Comparison of ENCODE assay signal across 30 mouse cellular contexts in the genomic region with DNA sequence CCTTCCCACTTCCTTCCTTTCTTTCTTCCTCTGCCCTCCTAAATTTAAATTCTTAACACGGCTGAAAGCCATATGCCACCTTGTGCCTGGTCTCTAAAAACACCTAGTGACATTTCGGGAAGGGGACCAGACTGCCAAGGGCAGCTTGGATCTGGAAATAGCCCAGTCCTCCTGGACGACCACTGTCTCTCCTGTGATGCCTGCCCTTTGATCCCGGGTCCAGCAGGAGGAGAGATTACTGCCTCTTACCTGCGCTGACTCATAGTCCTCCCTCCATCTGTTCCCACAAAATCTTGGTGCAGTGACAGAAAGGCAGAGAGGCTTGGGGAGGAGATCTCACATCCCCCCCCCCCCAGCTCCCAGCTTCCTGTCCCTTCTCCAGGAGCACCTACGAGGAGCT. TPM values are rescaled to one million over a fixed set of nuclear protein-coding genes. Genes with fewer than 3 reads are reported as not detected.
DNase-seq lines count a peak whose midpoint lies in the region; ATAC-seq lines count a peak whose summit lies in the region.
"Had no signal": no experiment of that assay in that cellular context is flagged by ENCODE, and none has a peak within 500 bp of the region (broad histone marks: within the 10 kb centered on the region; RNA-seq: fewer than 3 reads in every experiment).

No protein-coding gene starts in this region.

- H3K4me3 ChIP-seq in hindbrain, embryonic 13.5 days: no peak overlapping the region
- no peak overlapping the region for H3K4me3 ChIP-seq in hindbrain, embryonic 14.5 days (replicated peaks; ENCODE audit: low read length)
- H3K4me3 ChIP-seq: embryonic facial prominence, embryonic 13.5 days; forebrain, embryonic 10.5 days; hindbrain, embryonic 15.5 days; intestine, embryonic 15.5 days; limb, embryonic 13.5 days; liver, embryonic 12.5 days; midbrain, embryonic 15.5 days; neural tube, embryonic 12.5 days had no signal

- H3K27ac ChIP-seq in hindbrain, embryonic 13.5 days: 0 out of 2 replicates have a peak overlapping the region, but pooled peaks have one; percentile 2
- H3K27ac ChIP-seq in hindbrain, embryonic 14.5 days: no peak overlapping the region
- H3K27ac ChIP-seq: embryonic facial prominence, embryonic 13.5 days; forebrain, embryonic 10.5 days; hindbrain, embryonic 15.5 days; intestine, embryonic 15.5 days; limb, embryonic 13.5 days; liver, embryonic 12.5 days; macrophage; midbrain, embryonic 15.5 days; neural tube, embryonic 12.5 days had no signal

- H3K36me3 ChIP-seq in hindbrain, embryonic 13.5 days: peaks cover 3% of the 10 kb centered on the region; the same call in 1 of the 2 replicates
- no peaks in the 10 kb centered on the region for H3K36me3 ChIP-seq in hindbrain, embryonic 14.5 days (replicated peaks; ENCODE audit: control insufficient read depth, insufficient read depth)
- H3K36me3 ChIP-seq: embryonic facial prominence, embryonic 13.5 days; forebrain, embryonic 10.5 days; hindbrain, embryonic 15.5 days; intestine, embryonic 15.5 days; limb, embryonic 13.5 days; liver, embryonic 12.5 days; midbrain, embryonic 15.5 days; neural tube, embryonic 12.5 days had no signal

- 78% methylated on average over 6 of the region's 6 CpGs for WGBS in hindbrain, embryonic 13.5 days
- WGBS in hindbrain, embryonic 14.5 days: 83% methylated on average over 6 of the region's 6 CpGs

- H3K4me1 ChIP-seq in hindbrain, embryonic 13.5 days (replicated peaks): peaks cover 39% of the 10 kb centered on the region
- peaks cover 2% of the 10 kb centered on the region; the same call in 1 of the 2 replicates for H3K4me1 ChIP-seq in hindbrain, embryonic 14.5 days (replicated peaks; ENCODE audit: control insufficient read depth, insufficient read depth, low read length)
- H3K4me1 ChIP-seq: embryonic facial prominence, embryonic 13.5 days; intestine, embryonic 15.5 days; limb, embryonic 13.5 days; liver, embryonic 12.5 days had no signal

- no peak overlapping the region for H3K9ac ChIP-seq in hindbrain, embryonic 13.5 days
- H3K9ac ChIP-seq in hindbrain, embryonic 14.5 days: no peak overlapping the region
- H3K9ac ChIP-seq: embryonic facial prominence, embryonic 13.5 days; hindbrain, embryonic 15.5 days; intestine, embryonic 15.5 days; limb, embryonic 13.5 days; liver, embryonic 12.5 days; liver, postnatal 0 days; midbrain, embryonic 15.5 days; neural tube, embryonic 12.5 days had no signal

- no peak for DNase-seq in hindbrain, embryonic 14.5 days (ENCODE audit: low spot score)
- DNase-seq in cerebellum, adult 11-12 months: peak; percentile 89
- peak; percentile 89 for DNase-seq in cerebellum, adult 9-10 months
- DNase-seq in cerebellum, postnatal 36 days: peak; percentile 77 to 80
- DNase-seq in gastrocnemius, postnatal 14 days: no peak
- no peak for DNase-seq in liver
- DNase-seq: adrenal gland, adult 8-10 months; gastrocnemius, postnatal 36 days; heart, adult 18-20 months; heart, postnatal 4 days; kidney, adult 2 months; kidney, postnatal 36 days; liver, postnatal 0 days; right cerebral cortex, adult 18-20 months; spleen, adult 18-20 months; thymus, postnatal 14 days had no signal

- no peak overlapping the region for H3K4me2 ChIP-seq in hindbrain, embryonic 13.5 days
- no peak overlapping the region for H3K4me2 ChIP-seq in hindbrain, embryonic 14.5 days (replicated peaks)
- H3K4me2 ChIP-seq: embryonic facial prominence, embryonic 13.5 days; heart, embryonic 11.5 days; hindbrain, embryonic 15.5 days; intestine, embryonic 15.5 days; limb, embryonic 13.5 days; liver, embryonic 12.5 days; midbrain, embryonic 15.5 days; neural tube, embryonic 12.5 days had no signal

- intact Hi-C loops in gastrocnemius, postnatal 14 days (cut with DNase I; ENCODE audit: low total_unique reads): no loop called here

- no peaks in the 10 kb centered on the region for H3K9me3 ChIP-seq in hindbrain, embryonic 13.5 days
- H3K9me3 ChIP-seq in hindbrain, embryonic 14.5 days (ENCODE audit: control insufficient read depth, low read length): no peaks in the 10 kb centered on the region
- H3K9me3 ChIP-seq: embryonic facial prominence, embryonic 13.5 days; forebrain, embryonic 10.5 days; hindbrain, embryonic 15.5 days; intestine, embryonic 15.5 days; limb, embryonic 13.5 days; midbrain, embryonic 15.5 days; neural tube, embryonic 12.5 days had no signal

- no peaks in the 10 kb centered on the region for H3K27me3 ChIP-seq in hindbrain, embryonic 13.5 days
- H3K27me3 ChIP-seq in hindbrain, embryonic 14.5 days (ENCODE audit: control insufficient read depth, insufficient read depth, low read length): no peaks in the 10 kb centered on the region
- H3K27me3 ChIP-seq: embryonic facial prominence, embryonic 13.5 days; hindbrain, embryonic 15.5 days; intestine, embryonic 15.5 days; limb, embryonic 13.5 days; liver, embryonic 12.5 days; midbrain, embryonic 15.5 days; neural tube, embryonic 12.5 days had no signal

- no peak for ATAC-seq in hindbrain, embryonic 13.5 days (ENCODE audit: low FRiP score)
- no peak for ATAC-seq in hindbrain, embryonic 14.5 days (ENCODE audit: low FRiP score)
- ATAC-seq: intestine, embryonic 15.5 days; liver, embryonic 12.5 days; liver, postnatal 0 days; lung, postnatal 0 days; midbrain, embryonic 15.5 days had no signal

RNA-seq across cellular contexts. Expression of a gene that starts 27.9 kb away (rescaled TPM):
- polyA plus RNA-seq in hindbrain, embryonic 13.5 days (2015; fragmentation: Nextera tagmentation; extraction: Ambion mirVana): 21.8 and 23.6 TPM in 2 replicates
- polyA plus RNA-seq in hindbrain, embryonic 14.5 days (2014; fragmentation: Nextera tagmentation; extraction: Ambion mirVana): 18.0 and 19.2 TPM in 2 replicates
- under 1 TPM; 0.08 to 0.09 TPM for total RNA-seq in gastrocnemius, postnatal 14 days (2021)
- total RNA-seq: common myeloid progenitor, adult 5-6 weeks; megakaryocyte-erythroid progenitor cell, adult 5-6 weeks had no signal
- polyA plus RNA-seq: macrophage had no signal

Comparison
In these comparisons a context has a peak if more than half of its experiments do, and no peak if none do; other contexts are left out.
1. DNase-seq: peak in cerebellum, adult 11-12 months (single experiment), cerebellum, adult 9-10 months (single experiment) and cerebellum, postnatal 36 days (2 of 2); none in hindbrain, embryonic 14.5 days (single experiment), gastrocnemius, postnatal 14 days (single experiment) and liver (single experiment).